Mouse (Mus musculus) frontal cortex, postnatal 14 days (tissue): ENCODE measurements at regions not wholly inside any gene's neighbourhood (a gene's known extent, or its start where the extent isn't known, plus 50 kb on each side); places are given as distances from the start of the nearest gene placed in this dataset.

ENCODE experiments used
- DNase-seq, 2 experiments: peaks; one replicate each; pipeline ENCODE4 v3.0.0; 2022; ENCODE audit warnings: low spot score in 2 of 2

- no peak for DNase-seq
These were observed 126.2 kb upstream of the Nectin1 start for GRCm38 (mm10) chr9:43617632-43618031.

GRCm38 (mm10) chr9:43627558-43627957 is 116.2 kb upstream of the Nectin1 start:
- DNase-seq, result no peak

- DNase-seq, result no peak
These were observed 115.0 kb upstream of the Nectin1 start for GRCm38 (mm10) chr9:43628786-43629185.

- DNase-seq, result no peak
These were observed 107.3 kb upstream of the Nectin1 start for GRCm38 (mm10) chr9:43636372-43636965.

GRCm38 (mm10) chr9:43658186-43658585 is 85.6 kb upstream of the Nectin1 start:
- no peak for DNase-seq

GRCm38 (mm10) chr9:43659237-43659636 is 84.5 kb upstream of the Nectin1 start:
- DNase-seq, result no peak

GRCm38 (mm10) chr9:43660151-43660550 is 83.6 kb upstream of the Nectin1 start:
- DNase-seq, result no peak

- DNase-seq, result no peak
These were observed 82.8 kb upstream of the Nectin1 start for GRCm38 (mm10) chr9:43660896-43661563.

GRCm38 (mm10) chr9:43661646-43662045 is 82.1 kb upstream of the Nectin1 start:
- DNase-seq, result no peak

GRCm38 (mm10) chr9:43667386-43667785 is 76.4 kb upstream of the Nectin1 start:
- DNase-seq, result no peak

GRCm38 (mm10) chr9:43667974-43668373 is 75.8 kb upstream of the Nectin1 start:
- DNase-seq, result no peak

- no peak for DNase-seq
These were observed 75.1 kb upstream of the Nectin1 start for GRCm38 (mm10) chr9:43668731-43669130.

- DNase-seq, result no peak
These were observed 73.2 kb upstream of the Nectin1 start for GRCm38 (mm10) chr9:43670563-43670962.

GRCm38 (mm10) chr9:43673171-43673680 is 70.6 kb upstream of the Nectin1 start:
- DNase-seq, result no peak

GRCm38 (mm10) chr9:43674321-43674720 is 69.5 kb upstream of the Nectin1 start:
- no peak for DNase-seq

- no peak for DNase-seq
These were observed 67.8 kb upstream of the Nectin1 start for GRCm38 (mm10) chr9:43676011-43676410.

- DNase-seq, result no peak
These were observed 64.5 kb upstream of the Nectin1 start for GRCm38 (mm10) chr9:43679331-43679730.

- no peak for DNase-seq
These were observed 62.5 kb upstream of the Nectin1 start for GRCm38 (mm10) chr9:43681317-43681716.

- no peak for DNase-seq
These were observed 61.7 kb upstream of the Nectin1 start for GRCm38 (mm10) chr9:43682102-43682501.

- DNase-seq, result no peak
These were observed 59.2 kb upstream of the Nectin1 start for GRCm38 (mm10) chr9:43684596-43684995.

- DNase-seq, result no peak
These were observed 51.8 kb upstream of the Nectin1 start for GRCm38 (mm10) chr9:43692015-43692414.

- DNase-seq, result no peak
These were observed 51.2 kb upstream of the Nectin1 start for GRCm38 (mm10) chr9:43692538-43692937.
